Mouse (Mus musculus) liver, embryonic 13.5 days (tissue): Measurements from ENCODE around the gene Myo1g. TPM values are rescaled to one million over a fixed set of nuclear protein-coding genes. Genes with fewer than 3 reads are reported as not detected.
A peak's percentile ranks its signal among the peaks of the same experiment; 100 is the strongest.

Experiments used
- ATAC-seq: fragments of 200-750 bp; cut with Nextera tagmentation; 2 replicates; pipeline ENCODE4 v1.8.0; 2017; ENCODE audit warnings: low read depth, mild to moderate bottlenecking, moderate number of reproducible peaks, moderate library complexity
- DNase-seq: peaks from one replicate; pipeline ENCODE4 v3.0.0; 2022
- H3K27ac ChIP-seq: fragments of 300-500 bp; sonication (generic); 2 replicates; pipeline ENCODE4 v1.5.1; 2015; ENCODE audit warnings: moderate library complexity, mild to moderate bottlenecking, inconsistent platforms
- H3K27me3 ChIP-seq: fragments of 300-500 bp; sonication (generic); 2 replicates; pipeline ENCODE4 v1.6.1; 2015; ENCODE audit warnings: mild to moderate bottlenecking, inconsistent platforms
- H3K36me3 ChIP-seq: fragments of 300-500 bp; sonication (generic); 2 replicates; pipeline ENCODE4 v1.6.1; 2015; ENCODE audit warnings: mild to moderate bottlenecking, inconsistent platforms
- H3K4me1 ChIP-seq: fragments of 300-500 bp; sonication (generic); replicated peaks from 2 replicates; pipeline ENCODE4 v1.6.1; 2015; ENCODE audit warnings: inconsistent platforms
- H3K4me2 ChIP-seq: fragments of 300-500 bp; sonication (generic); 2 replicates; pipeline ENCODE4 v1.6.1; 2015; ENCODE audit warnings: inconsistent platforms, mild to moderate bottlenecking, moderate library complexity
- H3K4me3 ChIP-seq: fragments of 300-500 bp; sonication (generic); replicated peaks from 2 replicates; pipeline ENCODE4 v1.5.1; 2015; ENCODE audit warnings: mild to moderate bottlenecking, inconsistent platforms
- H3K9ac ChIP-seq: fragments of 300-500 bp; sonication (generic); 2 replicates; pipeline ENCODE4 v1.6.1; 2015; ENCODE audit warnings: mild to moderate bottlenecking, inconsistent platforms
- H3K9me3 ChIP-seq: fragments of 300-500 bp; sonication (generic); replicated peaks from 2 replicates; pipeline ENCODE4 v1.6.1; 2016; ENCODE audit warnings: inconsistent platforms
- WGBS: fragments of 180-500 bp; shearing (Covaris S2); methylation state at CpG from one replicate; pipeline ENCODE4 v1.1.7; 2015; ENCODE audit not compliant: insufficient replicate concordance; 5-methylcytosine and 5-hydroxymethylcytosine counted together
- polyA plus RNA-seq: library from polyadenylated mRNA; unstranded; fragments of >200 nt; fragmentation: Nextera tagmentation; extraction: Ambion mirVana; gene quantifications from 2 replicates; pipeline ENCODE4 v1.2.1, GENCODE M21; 2015

Gene Myo1g
- polyA plus RNA-seq, 1 experiment from 2014 or later, result 5.3 TPM

DNA sequence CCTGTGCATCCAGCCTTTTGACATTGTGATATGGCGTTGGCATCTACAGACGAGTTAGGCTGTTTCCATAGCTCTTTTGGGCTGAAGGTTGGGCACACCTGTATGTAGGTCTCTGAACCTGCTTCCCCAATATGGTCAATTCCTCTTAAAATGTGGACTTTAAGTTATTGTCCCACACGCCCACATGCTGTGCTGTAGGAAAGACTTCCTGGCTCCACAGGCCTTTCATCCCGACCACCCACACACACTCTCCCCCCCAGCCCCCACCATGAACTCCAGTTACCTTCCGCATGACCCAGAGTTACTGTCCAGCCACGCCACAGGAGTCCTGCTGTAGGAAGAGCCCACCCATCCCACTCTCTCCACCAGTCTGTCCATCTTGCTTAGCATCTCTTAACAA lies 33.8 kb downstream of the Myo1g start:
- Histone ChIP-seq H3K4me1 (peaks cover 25% of the 10 kb centered on the region), H3K27ac (no peak overlapping the region), H3K9me3 (no peaks in the 10 kb centered on the region), H3K9ac (no peak overlapping the region), H3K27me3 (no peaks in the 10 kb centered on the region), H3K4me3 (no peak overlapping the region), H3K36me3 (no peaks in the 10 kb centered on the region), H3K4me2 (no peak overlapping the region)
- ATAC-seq (no peak), DNase-seq (no peak)
- WGBS, result 61% methylated on average over 6 of the region's 6 CpGs

DNA sequence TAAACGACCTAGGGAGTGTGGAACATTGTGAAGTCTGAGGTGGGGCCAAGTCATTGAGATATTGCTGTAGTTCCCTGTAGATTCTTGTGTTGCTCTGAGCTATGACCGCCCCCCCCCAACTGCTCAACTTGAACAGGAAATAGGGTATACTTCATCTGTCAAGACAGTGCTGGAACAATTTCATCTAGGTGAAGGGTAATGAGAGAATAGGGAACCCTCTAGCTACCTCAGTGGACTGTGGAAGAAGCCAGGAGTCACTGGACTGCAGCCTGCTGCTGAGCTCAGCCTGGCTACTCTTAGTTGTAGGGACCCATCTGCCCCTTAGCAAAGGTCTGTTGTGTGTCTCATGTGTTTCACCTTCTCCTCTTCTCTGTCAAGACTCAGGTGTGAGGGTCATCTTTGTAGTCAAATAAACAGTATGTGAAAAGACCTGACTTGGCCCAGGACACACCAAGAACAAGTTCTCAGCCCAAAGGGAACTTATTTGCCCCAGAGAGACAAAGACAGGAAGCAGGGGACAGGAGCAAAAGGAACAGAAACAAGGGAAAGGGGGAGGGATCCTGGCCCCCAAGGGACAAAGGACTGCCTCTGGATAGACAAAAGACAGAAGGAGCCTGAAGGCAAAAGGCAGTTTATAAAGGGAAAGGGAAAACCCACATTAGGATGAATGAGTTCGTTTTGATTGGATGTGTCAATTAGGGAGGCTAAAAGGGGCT lies 36.4 kb downstream of the Myo1g start:
- 30% methylated on average over 3 of the region's 3 CpGs for WGBS
- no peak for DNase-seq

GRCm38 (mm10) chr11:6483103-6483502 lies 37.7 kb downstream of the Myo1g start:
- no peak overlapping the region for H3K27ac ChIP-seq
- DNase-seq (no peak), ATAC-seq (no peak)
- no peak overlapping the region for H3K4me3 ChIP-seq
- H3K9me3 ChIP-seq, result no peaks in the 10 kb centered on the region
- no peak overlapping the region for H3K9ac ChIP-seq
- H3K36me3 ChIP-seq, result no peaks in the 10 kb centered on the region
- H3K4me1 ChIP-seq, result peaks cover 22% of the 10 kb centered on the region
- H3K4me2 ChIP-seq, result no peak overlapping the region
- 60% methylated on average over 2 of the region's 2 CpGs for WGBS
- H3K27me3 ChIP-seq, result no peaks in the 10 kb centered on the region

More for the DNA sequence above, 36.4 kb downstream of the Myo1g start:
- Histone ChIP-seq H3K4me1 (peaks cover 19% of the 10 kb centered on the region), H3K4me3 (no peak overlapping the region), H3K4me2 (no peak overlapping the region), H3K9me3 (no peaks in the 10 kb centered on the region), H3K36me3 (no peaks in the 10 kb centered on the region), H3K27ac (no peak overlapping the region), H3K9ac (no peak overlapping the region), H3K27me3 (no peaks in the 10 kb centered on the region)
- ATAC-seq, result no peak

DNA sequence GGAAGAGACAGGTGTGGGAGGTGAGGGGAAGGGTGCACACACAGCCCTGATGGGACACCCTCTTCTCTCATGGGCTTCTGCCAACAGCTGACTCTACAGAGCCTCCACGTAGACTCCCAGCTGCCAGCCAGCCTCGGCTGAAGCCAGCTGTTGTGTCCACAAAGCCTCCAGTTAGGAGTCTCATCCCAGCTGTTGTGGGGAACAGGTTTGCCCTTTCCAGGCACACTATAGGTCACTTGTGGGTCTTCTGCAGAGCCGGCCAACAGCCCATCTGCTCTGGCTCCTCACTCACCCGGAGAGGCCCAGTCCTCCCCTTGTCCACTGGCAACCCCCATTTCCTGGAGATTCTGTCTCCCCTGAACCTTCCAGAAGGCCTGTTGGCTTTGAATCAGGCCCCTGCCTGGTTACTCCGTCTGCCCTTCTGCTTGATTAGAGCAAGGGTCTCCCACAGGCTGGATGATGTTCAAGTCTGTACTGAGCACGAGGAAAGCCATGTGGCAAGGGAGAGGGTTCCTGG lies 39.0 kb downstream of the Myo1g start:
- Histone ChIP-seq H3K4me2 (no peak overlapping the region), H3K9me3 (no peaks in the 10 kb centered on the region), H3K27ac (no peak overlapping the region), H3K36me3 (no peaks in the 10 kb centered on the region), H3K27me3 (no peaks in the 10 kb centered on the region), H3K4me3 (no peak overlapping the region), H3K4me1 (peaks cover 20% of the 10 kb centered on the region), H3K9ac (no peak overlapping the region)
- WGBS, result 53% methylated on average over 6 of the region's 6 CpGs
- no peak for ATAC-seq
- no peak for DNase-seq

DNA sequence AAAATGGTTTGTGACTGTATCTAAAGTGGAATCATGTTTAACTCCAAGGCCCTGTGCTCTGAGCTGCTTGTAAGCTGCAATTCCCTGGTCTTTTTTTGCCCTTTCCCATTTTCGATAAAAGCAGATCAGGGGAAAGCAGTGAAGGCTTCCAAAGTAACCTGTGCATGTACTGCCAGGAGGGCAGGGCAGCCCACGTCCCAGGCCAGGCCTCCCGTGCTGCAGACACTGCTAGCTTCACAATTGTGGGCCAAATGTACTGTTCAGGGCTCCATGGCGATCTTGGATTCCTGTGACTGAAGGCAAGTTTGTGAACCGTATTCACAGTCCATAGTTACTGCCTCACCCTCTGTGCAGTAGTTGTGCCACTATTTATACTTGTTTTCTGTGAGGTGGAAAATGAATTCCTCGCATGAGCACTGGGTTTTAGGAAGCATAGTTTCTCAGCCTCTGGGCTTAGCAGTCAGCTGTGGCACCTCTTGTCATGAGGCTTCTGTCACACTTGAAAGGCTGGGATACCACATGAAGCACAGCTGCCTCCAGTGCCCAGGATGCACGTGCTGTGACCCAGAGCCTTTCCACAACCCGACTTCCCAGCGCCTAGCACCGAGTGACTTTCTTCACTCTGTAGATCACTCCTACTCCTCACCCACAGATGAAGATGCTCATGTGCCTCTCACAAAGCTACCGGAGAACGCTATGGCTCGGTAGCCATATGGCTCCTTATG lies 39.9 kb downstream of the Myo1g start:
- Histone ChIP-seq H3K9ac (no peak overlapping the region), H3K36me3 (no peaks in the 10 kb centered on the region), H3K4me3 (no peak overlapping the region), H3K4me2 (no peak overlapping the region), H3K27ac (no peak overlapping the region), H3K27me3 (no peaks in the 10 kb centered on the region), H3K4me1 (peaks cover 20% of the 10 kb centered on the region), H3K9me3 (no peaks in the 10 kb centered on the region)
- DNase-seq, result no peak
- 73% methylated on average over 13 of the region's 13 CpGs for WGBS
- no peak for ATAC-seq

DNA sequence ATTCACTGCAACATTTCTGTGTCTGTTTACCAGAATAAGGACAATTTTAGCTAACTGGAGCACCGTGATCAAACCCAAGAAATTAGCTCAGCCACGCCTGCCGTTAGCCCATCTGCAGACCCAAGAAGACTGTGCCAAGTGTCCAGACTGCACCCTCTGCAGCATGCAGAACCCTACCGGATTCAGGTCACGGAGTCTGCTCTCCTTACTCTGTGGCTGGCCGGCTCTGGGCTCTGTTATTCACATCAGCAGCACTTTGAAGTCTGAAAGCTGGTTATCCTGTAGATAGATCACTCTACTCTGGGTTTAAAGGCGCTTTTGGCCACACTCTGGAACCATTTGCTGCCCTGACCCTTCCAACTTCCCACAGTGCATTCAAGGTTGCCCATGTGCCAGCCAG lies 40.6 kb downstream of the Myo1g start:
- no peaks in the 10 kb centered on the region for H3K9me3 ChIP-seq
- no peak overlapping the region for H3K9ac ChIP-seq
- peaks cover 20% of the 10 kb centered on the region for H3K4me1 ChIP-seq
- no peaks in the 10 kb centered on the region for H3K36me3 ChIP-seq
- H3K27me3 ChIP-seq, result no peaks in the 10 kb centered on the region
- H3K4me3 ChIP-seq, result no peak overlapping the region
- no peak overlapping the region for H3K27ac ChIP-seq
- 63% methylated on average over 7 of the region's 7 CpGs for WGBS
- H3K4me2 ChIP-seq, result no peak overlapping the region
- ATAC-seq (no peak), DNase-seq (no peak)

GRCm38 (mm10) chr11:6479231-6479630 lies 41.5 kb downstream of the Myo1g start:
- Histone ChIP-seq H3K9ac (no peak overlapping the region), H3K27ac (no peak overlapping the region), H3K4me2 (no peak overlapping the region), H3K4me1 (peaks cover 24% of the 10 kb centered on the region), H3K27me3 (no peaks in the 10 kb centered on the region), H3K4me3 (no peak overlapping the region), H3K36me3 (no peaks in the 10 kb centered on the region; the same call in 1 of the 2 replicates), H3K9me3 (no peaks in the 10 kb centered on the region)
- DNase-seq (no peak), ATAC-seq (no peak)
- 67% methylated on average over 2 of the region's 2 CpGs for WGBS

- no peaks in the 10 kb centered on the region; the same call in 1 of the 2 replicates for H3K36me3 ChIP-seq
- 82% methylated on average over 1 of the region's 1 CpGs for WGBS
- H3K4me1 ChIP-seq, result peaks cover 26% of the 10 kb centered on the region
- H3K9ac ChIP-seq, result no peak overlapping the region
- ATAC-seq (no peak), DNase-seq (no peak)
- no peak overlapping the region for H3K27ac ChIP-seq
- H3K4me3 ChIP-seq, result no peak overlapping the region
- no peak overlapping the region for H3K4me2 ChIP-seq
- H3K9me3 ChIP-seq, result no peaks in the 10 kb centered on the region
- no peaks in the 10 kb centered on the region for H3K27me3 ChIP-seq
Measured at GRCm38 (mm10) chr11:6477350-6477749, 43.4 kb downstream of the Myo1g start.

- peaks cover 30% of the 10 kb centered on the region for H3K4me1 ChIP-seq
- H3K9me3 ChIP-seq, result no peaks in the 10 kb centered on the region
- ATAC-seq (no peak), DNase-seq (no peak)
- no peak overlapping the region for H3K27ac ChIP-seq
- no peaks in the 10 kb centered on the region; the same call in 1 of the 2 replicates for H3K36me3 ChIP-seq
- H3K4me2 ChIP-seq, result peak overlapping the region; percentile 87; the same call in 1 of the 2 replicates
- H3K9ac ChIP-seq, result no peak overlapping the region
- no peaks in the 10 kb centered on the region for H3K27me3 ChIP-seq
- H3K4me3 ChIP-seq, result peak overlapping the region; percentile 98; the same call in 1 of the 2 replicates
- 65% methylated on average over 6 of the region's 6 CpGs for WGBS
Measured at GRCm38 (mm10) chr11:6476876-6477275, 43.9 kb downstream of the Myo1g start.

DNA sequence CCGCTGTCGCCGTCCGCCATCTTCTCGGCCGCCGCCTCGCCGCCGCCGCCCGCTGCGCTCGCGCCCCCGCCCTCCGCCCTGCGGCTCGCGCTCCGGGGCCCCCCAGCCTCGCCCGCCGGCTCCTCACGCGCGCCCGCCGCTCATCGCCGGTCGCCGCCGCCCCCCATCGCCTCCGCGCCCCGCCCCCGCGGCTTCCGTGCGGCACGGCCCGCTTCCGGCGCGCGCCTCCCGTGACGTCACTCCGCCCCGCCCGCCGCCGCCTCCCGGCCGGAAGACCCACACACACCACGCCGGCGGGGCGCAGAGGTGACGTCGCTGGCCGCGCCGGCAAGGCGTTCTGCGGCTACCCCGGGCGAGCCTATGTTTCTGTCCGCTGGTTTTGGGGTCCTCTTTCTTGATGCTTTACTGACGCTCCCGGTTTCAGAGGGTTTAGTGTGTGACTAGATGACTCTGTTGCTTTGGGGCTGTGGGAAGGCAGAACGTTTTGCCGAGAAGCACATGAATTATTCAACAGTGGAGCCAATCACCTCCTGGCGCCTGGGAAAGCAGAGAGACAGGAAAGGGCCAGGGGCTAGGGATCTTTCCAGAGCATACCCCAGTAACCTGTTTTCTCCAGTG lies 44.8 kb downstream of the Myo1g start, which contains the start of gene Purb:
Purb (minus strand) TSS at position 51 of the 618 bp plus-strand sequence.
- peak within 1 kb of the TSS; percentile 98 for H3K4me3 ChIP-seq
- H3K27me3 ChIP-seq, result no peaks in the 10 kb centered on the region
- H3K4me1 ChIP-seq, result peaks cover 39% of the 10 kb centered on the region
- DNase-seq (peak; percentile 86), ATAC-seq (peak; percentile 93)
- no peaks in the 10 kb centered on the region for H3K9me3 ChIP-seq
- WGBS, result under 1% methylated on average over 43 of the region's 76 CpGs
- H3K27ac ChIP-seq, result peak within 1 kb of the TSS; percentile 98
- peak within 1 kb of the TSS; percentile 98 for H3K9ac ChIP-seq
- H3K36me3 ChIP-seq, result peaks cover 4% of the 10 kb centered on the region; the same call in 1 of the 2 replicates
- peak within 1 kb of the TSS; percentile 87 for H3K4me2 ChIP-seq
